10 mouse cellular contexts compared by ENCODE assay signal in genomic region chr13:113321972-113322371, GRCm38 (mm10). TPM values are rescaled to one million over a fixed set of nuclear protein-coding genes. Genes with fewer than 3 reads are reported as not detected.
DNase-seq lines count a peak whose midpoint lies in the region; ATAC-seq and TF ChIP-seq lines count a peak whose summit lies in the region.
"Had no signal": no experiment of that assay in that cellular context is flagged by ENCODE, and none has a peak within 500 bp of the region (broad histone marks: within the 10 kb centered on the region; RNA-seq: fewer than 3 reads in every experiment).

No protein-coding gene starts in this region.

- H3K27me3 ChIP-seq in CH12.LX (replicated peaks), result no peaks in the 10 kb centered on the region
- H3K27me3 ChIP-seq in midbrain, embryonic 14.5 days (ENCODE audit: control insufficient read depth, insufficient read depth, low read length), result no peaks in the 10 kb centered on the region
- H3K27me3 ChIP-seq: stomach, embryonic 15.5 days had no signal

- TF ChIP-seq POLR2A in CH12.LX (IDR thresholded peaks at IDR 0.05; ENCODE audit: low read depth, low read length), result no peak

- peak; percentile 87 for TF ChIP-seq RAD21 in CH12.LX (IDR thresholded peaks at IDR 0.05; ENCODE audit: low read depth, low read length)

- H3K9me3 ChIP-seq in CH12.LX (replicated peaks; ENCODE audit: low read length), result no peaks in the 10 kb centered on the region
- no peaks in the 10 kb centered on the region for H3K9me3 ChIP-seq in midbrain, embryonic 14.5 days (ENCODE audit: control insufficient read depth, low read length)
- H3K9me3 ChIP-seq: G1E; stomach, embryonic 15.5 days had no signal

- no peak overlapping the region for H3K9ac ChIP-seq in CH12.LX (ENCODE audit: insufficient read depth, low read depth)
- no peak overlapping the region for H3K9ac ChIP-seq in midbrain, embryonic 14.5 days (replicated peaks; ENCODE audit: low read length)
- H3K9ac ChIP-seq: stomach, embryonic 15.5 days had no signal

- in situ Hi-C loops in CH12.LX (cut with MboI; ENCODE audit: low pct_ligation_motif_present, low pct_unique_long_range_greater_than_20kb, low sequenced_read_pairs), result no loop called here

- DNase-seq in gastrocnemius, adult 18-20 months (ENCODE audit: low spot score), result peak; percentile 57
- no peak for DNase-seq in gastrocnemius, postnatal 14 days
- DNase-seq in CH12.LX (ENCODE audit: extremely low read depth), result peak; percentile 66
- DNase-seq in cerebellum, adult 9-10 months, result peak; percentile 46
- peak; percentile 21 to 51 for DNase-seq in heart, postnatal 14 days
- peak; percentile 27 to 60 for DNase-seq in kidney, postnatal 4 days
- DNase-seq in midbrain, embryonic 14.5 days, result peak; percentile 83
- peak; percentile 30 for DNase-seq in yolk sac, embryonic 10.5 days (ENCODE audit: low spot score)

- H3K79me2 ChIP-seq in CH12.LX (replicated peaks; ENCODE audit: control insufficient read depth, extremely low read depth, insufficient read depth, poor library complexity, severe bottlenecking), result no peaks in the 10 kb centered on the region

- peak; percentile 61 to 87; a peak in 3 of 4 replicates for TF ChIP-seq CTCF in CH12.LX (conservative IDR thresholded peaks at IDR 0.05 in 1 of 2, IDR thresholded peaks at IDR 0.05 in 1 of 2; ENCODE audit: low read depth in 2 of 2, low read length in 2 of 2)

- no peaks in the 10 kb centered on the region for H3K36me3 ChIP-seq in CH12.LX (replicated peaks in 1 of 2; ENCODE audit: control insufficient read depth in 1 of 2, insufficient read depth in 1 of 2, low read length in 1 of 2)
- no peaks in the 10 kb centered on the region for H3K36me3 ChIP-seq in midbrain, embryonic 14.5 days (ENCODE audit: control insufficient read depth, insufficient read depth, low read length)
- H3K36me3 ChIP-seq: G1E had no signal

- no peak overlapping the region for H3K27ac ChIP-seq in CH12.LX (ENCODE audit: insufficient read depth, low read depth)
- no peak overlapping the region for H3K27ac ChIP-seq in midbrain, embryonic 14.5 days (replicated peaks; ENCODE audit: low read depth, low read length)
- H3K27ac ChIP-seq: stomach, embryonic 15.5 days had no signal

- H3K4me2 ChIP-seq in CH12.LX (ENCODE audit: insufficient read depth, low read depth, poor library complexity, severe bottlenecking), result no peak overlapping the region
- H3K4me2 ChIP-seq in midbrain, embryonic 14.5 days (ENCODE audit: low read length), result no peak overlapping the region
- H3K4me2 ChIP-seq: stomach, embryonic 15.5 days had no signal

- no peak overlapping the region for H3K4me3 ChIP-seq in CH12.LX (replicated peaks in 1 of 3; ENCODE audit: low read depth in 2 of 3, low read length in 2 of 3, poor library complexity in 1 of 3)
- no peak overlapping the region for H3K4me3 ChIP-seq in midbrain, embryonic 14.5 days (replicated peaks; ENCODE audit: low read depth, low read length)
- H3K4me3 ChIP-seq: stomach, embryonic 15.5 days had no signal

- dilution Hi-C loops in CH12.LX (cut with MboI; ENCODE audit: extremely low pct_ligation_motif_present, extremely low pct_unique_long_range_greater_than_20kb, low sequenced_read_pairs), result no loop called here

- intact Hi-C loops in gastrocnemius, postnatal 14 days (cut with DNase I; ENCODE audit: low total_unique reads), result loop anchor here (5.0 kb wide), 1 partner anchor 295 kb away; the partner anchor contains the start of gene Snx18
- intact Hi-C loops in heart, postnatal 14 days (cut with DNase I), result loop anchor here (2.0 to 10.0 kb wide), 3 partner anchors 297 to 543 kb away; partner anchors contain the start of gene Snx18

- TF ChIP-seq EP300 in CH12.LX (IDR thresholded peaks at IDR 0.05; ENCODE audit: low read length), result no peak

- no peak; the same call in 1 of the 2 replicates for ATAC-seq in midbrain, embryonic 14.5 days (ENCODE audit: low FRiP score, low TSS enrichment)

- H3K4me1 ChIP-seq in CH12.LX (ENCODE audit: control insufficient read depth in 1 of 2, insufficient read depth in 2 of 2), result no peaks in the 10 kb centered on the region
- H3K4me1 ChIP-seq in midbrain, embryonic 14.5 days (ENCODE audit: control insufficient read depth, insufficient read depth, low read length), result no peaks in the 10 kb centered on the region
- H3K4me1 ChIP-seq: stomach, embryonic 15.5 days had no signal

- 16% methylated on average over 6 of the region's 6 CpGs for WGBS in midbrain, embryonic 14.5 days

TF ChIP-seq in CH12.LX, 34 proteins besides CTCF, POLR2A, EP300 and RAD21:
- TF ChIP-seq ETS1 (conservative IDR thresholded peaks at IDR 0.05; ENCODE audit: low read depth, low read length) (no peak), GABPA (IDR thresholded peaks at IDR 0.05; ENCODE audit: insufficient replicate concordance, low read depth, low read length) (no peak), RCOR1 (conservative IDR thresholded peaks at IDR 0.05; ENCODE audit: low read depth, low read length) (no peak), USF1 (IDR thresholded peaks at IDR 0.05; ENCODE audit: low read depth, low read length) (no peak), MEF2A (IDR thresholded peaks at IDR 0.05; ENCODE audit: borderline replicate concordance, low read depth, low read length) (no peak), MXI1 (IDR thresholded peaks at IDR 0.05; ENCODE audit: low read depth, low read length) (no peak), KAT2A (IDR thresholded peaks at IDR 0.05; ENCODE audit: insufficient replicate concordance, low read length) (no peak), CHD2 (IDR thresholded peaks at IDR 0.05; ENCODE audit: low read length) (no peak), SMC3 (IDR thresholded peaks at IDR 0.05; ENCODE audit: low read depth, low read length) (peak; percentile 91), ZKSCAN1 (IDR thresholded peaks at IDR 0.05; ENCODE audit: borderline replicate concordance, low read depth, low read length) (no peak), MAX (IDR thresholded peaks at IDR 0.05; ENCODE audit: low read length) (no peak), JUN (IDR thresholded peaks at IDR 0.05; ENCODE audit: insufficient read depth, low read depth, low read length) (no peak), USF2 (conservative IDR thresholded peaks at IDR 0.05; ENCODE audit: low read depth, low read length) (no peak), ZNF384 (IDR thresholded peaks at IDR 0.05; ENCODE audit: low read depth, low read length) (no peak), TBP (conservative IDR thresholded peaks at IDR 0.05; ENCODE audit: low read depth, low read length) (no peak), CHD1 (IDR thresholded peaks at IDR 0.05; ENCODE audit: low read depth, low read length) (no peak), NRF1 (IDR thresholded peaks at IDR 0.05; ENCODE audit: low read depth, low read length) (no peak), E2F4 (IDR thresholded peaks at IDR 0.05; ENCODE audit: insufficient replicate concordance, low read depth, low read length) (no peak), JUND (conservative IDR thresholded peaks at IDR 0.05; ENCODE audit: low read depth, low read length) (peak; percentile 36; the same call in 1 of the 2 replicates), ZC3H11A (IDR thresholded peaks at IDR 0.05; ENCODE audit: low read depth, low read length) (peak; percentile 54; the same call in 1 of the 2 replicates), SIN3A (IDR thresholded peaks at IDR 0.05; ENCODE audit: low read length) (no peak), MAFK (IDR thresholded peaks at IDR 0.05; ENCODE audit: insufficient replicate concordance, low read length) (peak; percentile 36; the same call in 1 of the 2 replicates), ELF1 (IDR thresholded peaks at IDR 0.05; ENCODE audit: low read depth, low read length) (no peak), UBTF (IDR thresholded peaks at IDR 0.05; ENCODE audit: low read depth, low read length) (no peak), POLR2AphosphoS2 (IDR thresholded peaks at IDR 0.05; ENCODE audit: low read depth, low read length) (no peak), PAX5 (IDR thresholded peaks at IDR 0.05; ENCODE audit: low read length) (no peak)
TF ChIP-seq in CH12.LX: peak in this region for 4.

RNA-seq across cellular contexts. Expression of gene BC067074, which starts 29.0 kb away (rescaled TPM):
- 1 to 10 TPM; 1.3 to 1.4 TPM for total RNA-seq in gastrocnemius, adult 18-20 months (2021)
- 1 to 10 TPM; 2.0 to 3.1 TPM for total RNA-seq in gastrocnemius, postnatal 14 days (2021)
- total RNA-seq in CH12.LX (2012; rRNA removed) (not detected in 2 replicates), CH12.LX (2014; rRNA removed) (not detected in 2 replicates)
- polyA plus RNA-seq in CH12.LX (2012; ENCODE audit: insufficient read length, low read depth), result 0.65 and 0.93 TPM in 2 replicates
- total RNA-seq in heart, postnatal 14 days (2021), result 1 to 10 TPM; 3.4 to 4.4 TPM
- 0.40 and 0.83 TPM in 2 replicates for polyA plus RNA-seq in midbrain, embryonic 14.5 days (2014; fragmentation: Nextera tagmentation; extraction: Ambion mirVana)
- polyA plus RNA-seq: G1E had no signal
